Mouse (Mus musculus): ENCODE results near the gene Irak2. TPM values are rescaled to one million over a fixed set of nuclear protein-coding genes. Genes with fewer than 3 reads are reported as not detected.
"Not testable (repeated sequence)": the region's sequence is repeated elsewhere in the genome, so short reads cannot be mapped to it uniquely, and the experiment has no call there.

The Irak2 gene
- total RNA-seq, 2 experiments from 2014 or later = 13.0 to 14.2 TPM

GRCm38 (mm10) chr6:113660492-113661352, 22.5 kb downstream of the Irak2 start:
- intact Hi-C loops (cut with DNase I) = no loop called here
- DNase-seq (ENCODE audit: extremely low spot score in 1 of 2, low spot score in 2 of 2) = no peak

GRCm38 (mm10) chr6:113661353-113662241, 23.3 kb downstream of the Irak2 start:
- intact Hi-C loops (cut with DNase I) = no loop called here
- peak in 1 of 2 experiments; percentile 69 for DNase-seq (ENCODE audit: extremely low spot score in 1 of 2, low spot score in 2 of 2)

- intact Hi-C loops (cut with DNase I) = no loop called here
- no peak for DNase-seq (ENCODE audit: extremely low spot score in 1 of 2, low spot score in 2 of 2)
Measured at GRCm38 (mm10) chr6:113662964-113663700, 24.9 kb downstream of the Irak2 start.

- intact Hi-C loops (cut with DNase I) = no loop called here
- no peak for DNase-seq (ENCODE audit: extremely low spot score in 1 of 2, low spot score in 2 of 2)
Measured at GRCm38 (mm10) chr6:113664305-113664704, 26.0 kb downstream of the Irak2 start.

DNA sequence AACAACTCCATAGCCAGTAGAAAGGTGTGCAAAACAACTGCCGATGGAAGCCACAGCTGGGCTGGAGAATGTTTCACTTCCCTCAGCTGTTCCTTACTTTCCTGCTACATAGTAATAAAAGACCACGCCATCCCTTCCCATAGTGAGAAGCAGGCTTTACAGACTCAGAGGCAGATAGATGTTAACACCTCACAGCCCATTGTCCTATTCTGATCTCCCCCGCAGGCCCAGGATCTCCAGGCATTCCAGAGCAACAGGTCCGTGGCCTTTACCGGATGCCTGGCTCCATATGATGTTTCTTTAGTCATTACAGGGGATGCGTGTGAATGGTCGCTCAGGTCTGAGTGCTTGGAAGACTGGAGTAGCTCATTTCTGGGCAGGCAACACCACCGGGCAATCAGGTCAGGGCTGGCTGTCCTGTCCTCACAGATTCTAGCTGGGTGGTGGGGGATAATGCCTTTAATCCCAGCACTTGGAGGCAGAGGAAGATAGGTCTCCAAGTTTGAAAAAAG, 29.4 kb downstream of the Irak2 start:
- intact Hi-C loops (cut with DNase I) = no loop called here

GRCm38 (mm10) chr6:113668287-113669154, 30.3 kb downstream of the Irak2 start:
- peak in 1 of 2 experiments; percentile 57 for DNase-seq (ENCODE audit: extremely low spot score in 1 of 2, low spot score in 2 of 2)
- intact Hi-C loops (cut with DNase I) = no loop called here

More for the DNA sequence above, 29.4 kb downstream of the Irak2 start:
- no peak for DNase-seq (ENCODE audit: extremely low spot score in 1 of 2, low spot score in 2 of 2)

DNA sequence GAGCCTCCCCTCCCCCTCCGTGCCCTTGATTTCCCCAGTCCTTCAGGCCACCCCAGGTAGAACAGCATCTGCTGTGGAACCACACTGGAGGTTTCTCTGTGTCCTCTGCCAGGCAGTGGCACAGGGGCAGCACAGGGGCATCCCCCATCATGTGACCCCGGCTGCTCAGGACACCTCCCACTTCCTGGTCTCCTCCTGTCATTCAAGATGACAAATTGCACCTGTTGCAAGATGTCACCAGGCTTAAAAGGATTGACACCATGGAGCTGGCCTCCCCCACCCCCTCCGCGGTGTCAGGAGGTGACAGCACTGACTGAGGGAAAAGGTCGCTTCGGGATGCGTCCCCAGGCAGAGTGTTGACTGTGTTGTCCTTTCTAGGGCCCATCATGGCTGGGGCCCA, 31.6 kb downstream of the Irak2 start:
- intact Hi-C loops (cut with DNase I) = no loop called here
- no peak for DNase-seq (ENCODE audit: extremely low spot score in 1 of 2, low spot score in 2 of 2)

DNA sequence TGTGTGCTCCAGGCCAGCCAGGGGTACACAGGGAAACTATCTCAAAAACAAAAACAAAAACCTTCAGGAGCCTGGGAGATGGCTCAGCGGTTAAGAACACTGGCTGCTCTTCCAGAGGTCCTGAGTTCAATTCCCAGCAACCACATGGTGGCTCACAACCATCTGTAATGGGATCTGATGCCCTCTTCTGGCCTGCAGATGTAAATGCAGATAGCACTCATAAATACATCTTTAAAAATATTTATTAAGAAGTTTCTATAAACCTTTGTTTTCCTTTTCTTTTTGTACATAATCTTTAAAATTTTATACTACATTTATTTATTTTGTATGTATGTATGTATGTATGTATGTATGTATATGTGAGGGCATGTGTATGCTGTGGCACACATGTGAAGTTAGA, 33.8 kb downstream of the Irak2 start:
- DNase-seq (ENCODE audit: extremely low spot score in 1 of 2, low spot score in 2 of 2); intact Hi-C loops (cut with DNase I): not testable (repeated sequence)

GRCm38 (mm10) chr6:113672989-113673388, 34.7 kb downstream of the Irak2 start:
- intact Hi-C loops (cut with DNase I) = no loop called here
- no peak for DNase-seq (ENCODE audit: extremely low spot score in 1 of 2, low spot score in 2 of 2)

- no peak for DNase-seq (ENCODE audit: extremely low spot score in 1 of 2, low spot score in 2 of 2)
- intact Hi-C loops (cut with DNase I) = no loop called here
Measured at GRCm38 (mm10) chr6:113675234-113675633, 37.0 kb downstream of the Irak2 start.

GRCm38 (mm10) chr6:113675991-113676390, 37.7 kb downstream of the Irak2 start:
- intact Hi-C loops (cut with DNase I) = no loop called here
- no peak for DNase-seq (ENCODE audit: extremely low spot score in 1 of 2, low spot score in 2 of 2)

- DNase-seq (ENCODE audit: extremely low spot score in 1 of 2, low spot score in 2 of 2) = no peak
- intact Hi-C loops (cut with DNase I) = no loop called here
Measured at GRCm38 (mm10) chr6:113677070-113677734, 38.9 kb downstream of the Irak2 start.

GRCm38 (mm10) chr6:113678246-113679012, 40.2 kb downstream of the Irak2 start:
- DNase-seq (ENCODE audit: extremely low spot score in 1 of 2, low spot score in 2 of 2) = no peak
- intact Hi-C loops (cut with DNase I) = no loop called here

DNA sequence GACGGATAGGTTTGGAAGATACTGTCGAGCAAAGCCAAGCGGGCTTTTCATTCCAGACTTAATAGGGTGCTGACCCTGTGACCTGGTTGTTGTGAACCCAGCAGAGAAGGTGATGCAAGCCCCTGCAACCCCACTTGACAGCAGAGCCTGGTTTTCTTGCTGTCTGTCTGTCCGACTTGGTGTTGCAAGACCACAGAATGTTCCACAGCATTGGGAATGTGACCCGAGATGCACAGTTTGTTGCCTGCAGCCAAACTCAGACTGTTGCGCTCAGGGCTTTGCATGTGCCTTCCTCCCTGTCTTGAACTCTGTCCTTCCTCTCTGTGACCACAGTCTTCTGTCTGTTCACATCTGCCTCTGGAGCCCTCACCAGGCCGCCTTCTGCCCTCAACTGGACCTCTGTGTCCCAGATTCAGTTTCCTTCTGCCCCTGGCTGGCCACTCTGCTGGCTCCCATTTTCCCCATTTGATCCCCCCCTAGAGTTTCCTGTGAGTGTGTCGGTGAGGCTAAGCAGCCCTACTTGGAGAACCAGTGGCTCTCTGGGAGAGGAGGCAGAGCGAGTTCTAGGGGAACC, 41.8 kb downstream of the Irak2 start:
- intact Hi-C loops (cut with DNase I) = loop anchor here (2.0 kb wide), 1 partner anchor 41 kb away; the partner anchor contains the start of gene Irak2

DNA sequence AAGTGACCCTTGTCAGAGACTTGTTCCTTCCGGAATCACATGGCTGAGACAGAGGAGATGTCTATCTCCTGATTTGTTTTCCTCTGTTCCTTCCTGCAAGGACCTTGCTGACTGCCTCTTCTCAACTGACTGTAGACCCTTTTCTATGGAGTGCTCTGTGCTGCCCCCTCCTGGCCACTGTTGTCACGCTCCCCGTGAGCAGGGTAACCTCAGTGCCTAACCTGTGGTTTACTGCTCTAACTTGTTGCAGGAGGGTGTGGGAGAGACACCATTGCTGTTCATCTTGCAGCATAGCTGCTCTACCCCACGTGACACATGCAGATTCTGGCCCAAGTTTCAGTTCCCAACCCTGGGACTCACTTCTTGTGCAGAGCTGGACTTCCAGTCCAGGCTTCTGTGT, 43.0 kb downstream of the Irak2 start:
- intact Hi-C loops (cut with DNase I) = loop anchor here (2.0 kb wide), 1 partner anchor 42 kb away; the partner anchor contains the start of gene Irak2

More for the DNA sequence above, 41.8 kb downstream of the Irak2 start:
- DNase-seq (ENCODE audit: extremely low spot score in 1 of 2, low spot score in 2 of 2) = no peak

GRCm38 (mm10) chr6:113683081-113683825, 45.0 kb downstream of the Irak2 start:
- DNase-seq (ENCODE audit: extremely low spot score in 1 of 2, low spot score in 2 of 2) = no peak
- intact Hi-C loops (cut with DNase I) = no loop called here

More for the DNA sequence above, 43.0 kb downstream of the Irak2 start:
- DNase-seq (ENCODE audit: extremely low spot score in 1 of 2, low spot score in 2 of 2) = peak; percentile 66 to 82
